Mouse (Mus musculus) neural tube, embryonic 14.5 days (tissue): ENCODE data around the gene Paqr5. TPM values are rescaled to one million over a fixed set of nuclear protein-coding genes. Genes with fewer than 3 reads are reported as not detected.
A peak's percentile ranks its signal among the peaks of the same experiment; 100 is the strongest.

ENCODE experiments used
- ATAC-seq: fragments of 200-750 bp; cut with Nextera tagmentation; 2 replicates; pipeline ENCODE4 v1.8.0; 2017; ENCODE audit warnings: low read depth, mild to moderate bottlenecking, moderate TSS enrichment, moderate library complexity
- H3K27ac ChIP-seq: fragments of 300-500 bp; sonication (generic); 2 replicates; pipeline ENCODE4 v1.5.1; 2014; ENCODE audit warnings: low read depth, mild to moderate bottlenecking, control low read depth, low read length, moderate library complexity, mixed read lengths
- H3K27me3 ChIP-seq: fragments of 300-500 bp; sonication (generic); 2 replicates; pipeline ENCODE4 v1.6.1; 2014; ENCODE audit warnings: low read length; ENCODE audit not compliant: control insufficient read depth, insufficient read depth
- H3K36me3 ChIP-seq: fragments of 300-500 bp; sonication (generic); 2 replicates; pipeline ENCODE4 v1.6.1; 2014; ENCODE audit warnings: low read length, mixed read lengths; ENCODE audit not compliant: control insufficient read depth, insufficient read depth
- H3K4me1 ChIP-seq: fragments of 300-500 bp; sonication (generic); 2 replicates; pipeline ENCODE4 v1.6.1; 2014; ENCODE audit warnings: low read length; ENCODE audit not compliant: control insufficient read depth, insufficient read depth
- H3K4me2 ChIP-seq: fragments of 300-500 bp; sonication (generic); 2 replicates; pipeline ENCODE4 v1.6.1; 2014; ENCODE audit warnings: mild to moderate bottlenecking, low read depth, low read length, control low read depth
- H3K4me3 ChIP-seq: fragments of 300-500 bp; sonication (generic); 2 replicates; pipeline ENCODE4 v1.5.1; 2014; ENCODE audit warnings: low read depth, low read length, control low read depth, mixed read lengths
- H3K9ac ChIP-seq: fragments of 300-500 bp; sonication (generic); replicated peaks from 2 replicates; pipeline ENCODE4 v1.6.1; 2014; ENCODE audit warnings: low read depth, mild to moderate bottlenecking, control low read depth, low read length, mixed read lengths
- H3K9me3 ChIP-seq: fragments of 300-500 bp; sonication (generic); 2 replicates; pipeline ENCODE4 v1.6.1; 2016; ENCODE audit warnings: low read length; ENCODE audit not compliant: control insufficient read depth
- WGBS: fragments of 180-500 bp; shearing (Covaris S2); extraction: QIAGEN DNeasy Blood & Tissue Kit; methylation state at CpG from one replicate; pipeline ENCODE4 v1.1.7; 2014; 5-methylcytosine and 5-hydroxymethylcytosine counted together
- polyA plus RNA-seq: library from polyadenylated mRNA; unstranded; fragments of >200 nt; fragmentation: Nextera tagmentation; extraction: Ambion mirVana; gene quantifications from 2 replicates; pipeline ENCODE4 v1.2.1, GENCODE M21; 2014

Paqr5 gene
- polyA plus RNA-seq, 1 experiment from 2014 or later: 0.17 TPM

DNA sequence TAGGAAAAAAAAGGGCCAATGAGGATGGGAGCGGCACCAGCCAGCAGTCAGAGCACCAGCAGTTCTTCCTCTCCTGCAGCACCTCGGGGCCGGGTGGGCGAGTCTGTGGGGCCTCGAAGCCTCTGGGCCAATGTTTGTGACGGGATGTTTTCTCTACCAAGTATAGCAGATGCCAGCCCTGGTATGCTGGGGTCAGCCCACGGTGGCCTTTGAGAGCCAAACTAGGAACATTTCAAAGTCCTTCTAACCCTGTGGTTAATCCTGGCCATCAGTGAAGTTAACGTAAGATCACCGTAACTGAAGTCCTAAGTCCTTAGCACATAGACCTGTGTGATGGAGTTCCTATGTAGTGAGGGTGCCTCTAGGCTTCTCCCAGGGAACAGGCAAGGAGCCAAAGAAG lies 54.6 kb downstream of the Paqr5 start:
- Histone ChIP-seq H3K9ac (no peak overlapping the region), H3K9me3 (no peaks in the 10 kb centered on the region), H3K27me3 (no peaks in the 10 kb centered on the region), H3K4me2 (no peak overlapping the region), H3K4me1 (no peaks in the 10 kb centered on the region), H3K4me3 (no peak overlapping the region), H3K36me3 (no peaks in the 10 kb centered on the region), H3K27ac (no peak overlapping the region)
- 46% methylated on average over 9 of the region's 9 CpGs for WGBS
- ATAC-seq: no peak

DNA sequence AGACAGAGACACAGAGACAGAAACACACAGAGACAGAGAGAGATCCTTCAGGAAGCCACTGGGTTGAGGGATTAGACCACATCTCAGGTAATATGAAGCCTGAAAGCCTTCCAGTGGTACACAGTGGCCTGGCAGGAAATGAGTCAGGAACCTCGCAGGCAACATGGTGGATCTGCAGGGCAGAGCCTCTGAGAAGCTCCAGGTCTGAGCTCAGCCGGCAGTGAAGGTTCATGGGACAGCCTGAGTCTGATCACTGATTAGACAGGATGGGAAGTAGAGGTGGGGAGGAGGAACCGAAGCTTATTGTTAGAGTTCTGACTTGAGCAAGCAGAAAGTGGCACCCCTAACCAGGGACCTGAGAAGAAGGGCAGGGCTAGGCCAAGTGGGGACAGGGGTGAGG lies 55.6 kb downstream of the Paqr5 start:
- Histone ChIP-seq H3K27me3 (no peaks in the 10 kb centered on the region), H3K4me1 (no peaks in the 10 kb centered on the region), H3K27ac (no peak overlapping the region), H3K9me3 (no peaks in the 10 kb centered on the region), H3K9ac (no peak overlapping the region), H3K36me3 (no peaks in the 10 kb centered on the region), H3K4me3 (no peak overlapping the region), H3K4me2 (no peak overlapping the region)
- ATAC-seq: no peak
- WGBS: 82% methylated on average over 3 of the region's 3 CpGs

GRCm38 (mm10) chr9:61967357-61967756 lies 59.3 kb downstream of the Paqr5 start:
- Histone ChIP-seq H3K4me2 (no peak overlapping the region), H3K9me3 (no peaks in the 10 kb centered on the region), H3K4me3 (no peak overlapping the region), H3K36me3 (no peaks in the 10 kb centered on the region), H3K9ac (no peak overlapping the region), H3K4me1 (0 out of 2 replicates have a peak, but pooled peaks cover 3% of the 10 kb centered on the region), H3K27me3 (no peaks in the 10 kb centered on the region), H3K27ac (no peak overlapping the region)
- WGBS: 86% methylated on average over 10 of the region's 10 CpGs
- no peak for ATAC-seq

DNA sequence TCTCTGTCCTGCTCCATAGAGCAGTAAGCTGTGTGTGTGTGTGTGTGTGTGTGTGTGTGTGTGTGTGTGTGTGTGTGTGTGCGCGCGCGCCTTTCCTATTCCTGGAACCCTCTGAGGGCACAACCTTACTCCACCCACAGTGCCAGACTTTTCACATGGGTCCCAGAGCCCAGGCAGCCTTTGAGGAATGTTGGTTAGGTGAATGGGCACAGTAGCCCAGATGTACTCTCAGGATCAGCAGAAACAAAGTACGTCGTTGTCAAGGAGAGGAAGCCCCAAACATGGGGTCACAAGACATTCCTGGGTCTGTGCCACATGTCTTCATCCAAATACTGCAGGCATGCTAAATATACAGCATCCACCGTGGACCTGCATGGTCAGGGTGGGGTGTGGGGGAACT lies 60.7 kb downstream of the Paqr5 start:
- ATAC-seq: no peak
- H3K36me3 ChIP-seq: no peaks in the 10 kb centered on the region
- H3K4me1 ChIP-seq: 0 out of 2 replicates have a peak, but pooled peaks cover 3% of the 10 kb centered on the region
- no peaks in the 10 kb centered on the region for H3K27me3 ChIP-seq
- no peaks in the 10 kb centered on the region for H3K9me3 ChIP-seq
- H3K27ac ChIP-seq: no peak overlapping the region
- no peak overlapping the region for H3K4me2 ChIP-seq
- no peak overlapping the region for H3K9ac ChIP-seq
- no peak overlapping the region for H3K4me3 ChIP-seq
- 94% methylated on average over 7 of the region's 7 CpGs for WGBS

DNA sequence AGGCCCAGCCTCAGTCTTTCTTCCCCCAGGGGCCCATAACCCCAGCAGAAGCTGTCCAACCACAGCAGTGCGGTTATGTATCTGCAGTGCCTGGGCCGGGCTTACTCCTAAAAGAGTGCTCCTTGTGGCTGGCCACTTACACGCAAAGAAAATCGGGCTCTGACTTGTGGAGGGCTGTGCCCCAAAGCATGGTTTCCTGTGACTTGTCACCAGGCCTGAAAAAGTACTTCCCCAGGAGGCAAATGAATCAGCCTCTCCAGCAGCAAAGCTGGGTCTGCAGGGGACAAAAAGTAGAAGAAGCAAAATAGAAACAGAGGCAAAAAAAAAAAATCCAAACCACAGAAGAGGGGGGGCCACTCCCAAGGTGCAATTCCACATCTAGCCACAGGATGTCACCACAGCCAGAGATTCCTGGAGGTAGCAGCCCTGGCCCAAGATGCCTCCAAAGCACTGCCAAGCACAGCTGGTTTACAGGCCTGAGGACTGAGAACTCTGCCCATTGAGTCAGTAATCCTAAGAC lies 61.2 kb downstream of the Paqr5 start:
- no peak overlapping the region for H3K4me2 ChIP-seq
- H3K36me3 ChIP-seq: no peaks in the 10 kb centered on the region
- H3K9ac ChIP-seq: no peak overlapping the region
- ATAC-seq: peak; percentile 65; the same call in 1 of the 2 replicates
- no peaks in the 10 kb centered on the region for H3K9me3 ChIP-seq
- no peaks in the 10 kb centered on the region for H3K27me3 ChIP-seq
- 0 out of 2 replicates have a peak, but pooled peaks cover 3% of the 10 kb centered on the region for H3K4me1 ChIP-seq
- WGBS: 46% methylated on average over 4 of the region's 4 CpGs
- no peak overlapping the region for H3K4me3 ChIP-seq
- no peak overlapping the region for H3K27ac ChIP-seq

DNA sequence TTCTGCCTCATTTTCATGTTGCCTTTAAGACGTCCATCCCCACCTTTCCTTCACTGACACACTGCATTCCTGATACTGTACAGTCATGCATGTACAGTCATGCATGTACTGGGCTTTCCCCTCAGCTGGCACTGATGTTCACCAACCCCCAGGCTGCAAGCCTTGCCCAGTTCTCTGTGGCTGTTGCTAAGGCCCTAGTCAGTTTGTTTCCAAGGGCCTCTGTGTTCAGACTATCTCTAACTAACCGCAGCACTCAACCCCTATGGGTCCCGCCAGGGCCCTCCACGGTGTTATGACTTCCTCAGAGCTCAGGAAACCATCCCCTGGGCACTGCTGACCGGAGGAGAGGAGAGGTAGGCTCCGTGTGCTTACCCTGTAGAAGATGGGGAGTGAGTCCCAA lies 63.3 kb downstream of the Paqr5 start:
- Histone ChIP-seq H3K27me3 (no peaks in the 10 kb centered on the region), H3K9me3 (no peaks in the 10 kb centered on the region), H3K4me3 (no peak overlapping the region), H3K9ac (no peak overlapping the region), H3K4me1 (0 out of 2 replicates have a peak, but pooled peaks cover 3% of the 10 kb centered on the region), H3K27ac (no peak overlapping the region), H3K4me2 (no peak overlapping the region), H3K36me3 (no peaks in the 10 kb centered on the region)
- 78% methylated on average over 6 of the region's 6 CpGs for WGBS
- ATAC-seq: no peak

- WGBS: 89% methylated on average over 4 of the region's 4 CpGs
- no peak overlapping the region for H3K4me3 ChIP-seq
- no peak overlapping the region for H3K27ac ChIP-seq
- no peak overlapping the region for H3K9ac ChIP-seq
- 0 out of 2 replicates have a peak, but pooled peaks cover 3% of the 10 kb centered on the region for H3K4me1 ChIP-seq
- no peak overlapping the region for H3K4me2 ChIP-seq
- H3K27me3 ChIP-seq: no peaks in the 10 kb centered on the region
- no peaks in the 10 kb centered on the region for H3K9me3 ChIP-seq
- ATAC-seq: no peak
- no peaks in the 10 kb centered on the region for H3K36me3 ChIP-seq
These were observed 65.5 kb downstream of the Paqr5 start for GRCm38 (mm10) chr9:61961181-61961580.

GRCm38 (mm10) chr9:61960753-61961152 lies 65.9 kb downstream of the Paqr5 start:
- 0 out of 2 replicates have a peak, but pooled peaks cover 3% of the 10 kb centered on the region for H3K4me1 ChIP-seq
- H3K4me3 ChIP-seq: no peak overlapping the region
- no peaks in the 10 kb centered on the region for H3K9me3 ChIP-seq
- 76% methylated on average over 5 of the region's 5 CpGs for WGBS
- no peaks in the 10 kb centered on the region for H3K27me3 ChIP-seq
- no peak for ATAC-seq
- no peak overlapping the region for H3K9ac ChIP-seq
- H3K27ac ChIP-seq: no peak overlapping the region
- no peaks in the 10 kb centered on the region for H3K36me3 ChIP-seq
- H3K4me2 ChIP-seq: no peak overlapping the region

GRCm38 (mm10) chr9:61959921-61960569 lies 66.6 kb downstream of the Paqr5 start:
- H3K4me1 ChIP-seq: no peaks in the 10 kb centered on the region
- H3K4me2 ChIP-seq: no peak overlapping the region
- H3K9me3 ChIP-seq: no peaks in the 10 kb centered on the region
- no peak overlapping the region for H3K9ac ChIP-seq
- H3K27ac ChIP-seq: no peak overlapping the region
- 95% methylated on average over 1 of the region's 1 CpGs for WGBS
- ATAC-seq: no peak
- no peaks in the 10 kb centered on the region for H3K36me3 ChIP-seq
- no peak overlapping the region for H3K4me3 ChIP-seq
- no peaks in the 10 kb centered on the region for H3K27me3 ChIP-seq
